Mouse (Mus musculus) MEL (cell line): ENCODE data around the gene Gm49318. TPM values are rescaled to one million over a fixed set of nuclear protein-coding genes. Genes with fewer than 3 reads are reported as not detected.

Source experiments
- DNase-seq: peaks from one replicate; pipeline ENCODE4 v3.0.0; 2011; ENCODE audit warnings: low read depth, low spot score
- H3K27ac ChIP-seq: 2 replicates; pipeline ENCODE4 v1.5.1; 2012; ENCODE audit warnings: low read depth, mild to moderate bottlenecking, control low read depth, low read length, moderate library complexity; ENCODE audit not compliant: control insufficient read depth
- H3K27me3 ChIP-seq, 2 experiments: fragments of 150-350 bp in 1 of 2; sonication (generic) in 1 of 2; 2 replicates each; pipeline ENCODE4 v1.6.1; 2012; ENCODE audit warnings: low read length in 2 of 2, mild to moderate bottlenecking in 2 of 2, improper control_type of control experiment in 1 of 2, moderate library complexity in 1 of 2; ENCODE audit not compliant: insufficient read depth in 2 of 2, control insufficient read depth in 1 of 2
- H3K36me3 ChIP-seq, 2 experiments: 2 replicates each; pipeline ENCODE4 v1.6.1; 2012 to 2014; ENCODE audit warnings: low read length in 2 of 2, improper control_type of control experiment in 1 of 2, inconsistent platforms in 1 of 2, mild to moderate bottlenecking in 1 of 2; ENCODE audit not compliant: insufficient read depth in 2 of 2, control insufficient read depth in 1 of 2
- H3K4me1 ChIP-seq, 2 experiments: fragments of 150-350 bp in 1 of 2; sonication (generic) in 1 of 2; 2 replicates each; pipeline ENCODE4 v1.6.1; 2012; ENCODE audit warnings: low read length in 2 of 2, improper control_type of control experiment in 1 of 2, mild to moderate bottlenecking in 1 of 2; ENCODE audit not compliant: insufficient read depth in 2 of 2, control insufficient read depth in 1 of 2
- H3K4me3 ChIP-seq, 2 experiments: fragments of 150-350 bp in 1 of 2; sonication (generic) in 1 of 2; 2 replicates each; pipeline ENCODE4 v1.5.1; 2012; ENCODE audit warnings: low read depth in 2 of 2, low read length in 2 of 2, mild to moderate bottlenecking in 2 of 2, moderate library complexity in 2 of 2, control low read depth in 1 of 2, improper control_type of control experiment in 1 of 2; ENCODE audit not compliant: control insufficient read depth in 1 of 2, insufficient read depth in 1 of 2
- H3K79me2 ChIP-seq: 2 replicates; pipeline ENCODE4 v1.6.1; 2012; ENCODE audit warnings: mild to moderate bottlenecking, low read length, moderate library complexity; ENCODE audit not compliant: control insufficient read depth, poor library complexity, insufficient read depth
- H3K9ac ChIP-seq: 2 replicates; pipeline ENCODE4 v1.6.1; 2012; ENCODE audit warnings: low read depth, mild to moderate bottlenecking, control low read depth, low read length, moderate library complexity; ENCODE audit not compliant: control insufficient read depth, poor library complexity, severe bottlenecking
- H3K9me3 ChIP-seq: fragments of 150-350 bp; sonication (generic); replicated peaks from 2 replicates; pipeline ENCODE4 v1.6.1; 2012; ENCODE audit warnings: mild to moderate bottlenecking, low read length, improper control_type of control experiment, moderate library complexity; ENCODE audit not compliant: insufficient read depth
- BHLHE40 ChIP-seq: IDR thresholded peaks from 2 replicates; pipeline ENCODE4 v1.6.1; 2012; ENCODE audit warnings: low read depth, mild to moderate bottlenecking, inconsistent platforms, low read length, improper control_type of control experiment, borderline replicate concordance
- CHD1 ChIP-seq: IDR thresholded peaks from 2 replicates; pipeline ENCODE4 v1.6.1; 2012; ENCODE audit warnings: low read depth, mild to moderate bottlenecking, inconsistent platforms, low read length, improper control_type of control experiment
- CHD2 ChIP-seq: IDR thresholded peaks from 2 replicates; pipeline ENCODE4 v1.6.1; 2011; ENCODE audit warnings: low read length, improper control_type of control experiment
- E2F4 ChIP-seq: IDR thresholded peaks from 2 replicates; pipeline ENCODE4 v1.6.1; 2011; ENCODE audit warnings: low read depth, low read length, improper control_type of control experiment, borderline replicate concordance
- ELF1 ChIP-seq: IDR thresholded peaks from 2 replicates; pipeline ENCODE4 v1.6.1; 2014; ENCODE audit warnings: low read depth, mild to moderate bottlenecking, inconsistent platforms, low read length, improper control_type of control experiment, moderate library complexity
- ETS1 ChIP-seq: IDR thresholded peaks from 2 replicates; pipeline ENCODE4 v1.6.1; 2012; ENCODE audit warnings: low read depth, mild to moderate bottlenecking, inconsistent platforms, low read length, improper control_type of control experiment, moderate library complexity
- GABPA ChIP-seq: IDR thresholded peaks from 2 replicates; pipeline ENCODE4 v1.6.1; 2012; ENCODE audit warnings: low read depth, mild to moderate bottlenecking, inconsistent platforms, low read length, improper control_type of control experiment, moderate library complexity
- GATA1 ChIP-seq: IDR thresholded peaks from 2 replicates; pipeline ENCODE4 v1.6.1; 2011; ENCODE audit warnings: low read depth, low read length, improper control_type of control experiment
- HCFC1 ChIP-seq: IDR thresholded peaks from 2 replicates; pipeline ENCODE4 v1.6.1; 2012; ENCODE audit warnings: low read depth, mild to moderate bottlenecking, inconsistent platforms, low read length, improper control_type of control experiment, moderate library complexity
- KAT2A ChIP-seq: conservative IDR thresholded peaks from 2 replicates; pipeline ENCODE4 v1.6.1; 2012; ENCODE audit warnings: low read depth, low read length, improper control_type of control experiment, inconsistent platforms
- MAFK ChIP-seq: IDR thresholded peaks from 2 replicates; pipeline ENCODE4 v1.6.1; 2011; ENCODE audit warnings: low read depth, mild to moderate bottlenecking, low read length, improper control_type of control experiment, borderline replicate concordance
- MAZ ChIP-seq: IDR thresholded peaks from 2 replicates; pipeline ENCODE4 v1.6.1; 2012; ENCODE audit warnings: low read depth, mild to moderate bottlenecking, inconsistent platforms, low read length, improper control_type of control experiment
- MEF2A ChIP-seq: IDR thresholded peaks from 2 replicates; pipeline ENCODE4 v1.6.1; 2014; ENCODE audit warnings: low read depth, mild to moderate bottlenecking, inconsistent platforms, low read length, improper control_type of control experiment; ENCODE audit not compliant: poor library complexity, insufficient replicate concordance, severe bottlenecking; ENCODE audit errors: extremely low read depth
- MYB ChIP-seq: IDR thresholded peaks from 2 replicates; pipeline ENCODE4 v1.6.1; 2011; ENCODE audit warnings: mild to moderate bottlenecking, low read depth, low read length, improper control_type of control experiment
- MYC ChIP-seq: IDR thresholded peaks from 2 replicates; pipeline ENCODE4 v1.6.1; 2011; ENCODE audit warnings: low read depth, mild to moderate bottlenecking, low read length, improper control_type of control experiment, moderate library complexity
- NRF1 ChIP-seq: IDR thresholded peaks from 2 replicates; pipeline ENCODE4 v1.6.1; 2014; ENCODE audit warnings: low read depth, mild to moderate bottlenecking, inconsistent platforms, low read length, improper control_type of control experiment, moderate library complexity; ENCODE audit not compliant: poor library complexity, insufficient read depth, severe bottlenecking
- POLR2A ChIP-seq, 2 experiments: IDR thresholded peaks; 2 replicates each; pipeline ENCODE4 v1.6.1; 2011 to 2012; ENCODE audit warnings: low read length in 2 of 2, mild to moderate bottlenecking in 2 of 2, control low read depth in 1 of 2, improper control_type of control experiment in 1 of 2, low read depth in 1 of 2, moderate library complexity in 1 of 2; ENCODE audit not compliant: control insufficient read depth in 1 of 2, insufficient read depth in 1 of 2, poor library complexity in 1 of 2
- POLR2AphosphoS2 ChIP-seq: IDR thresholded peaks from 2 replicates; pipeline ENCODE4 v1.6.1; 2011; ENCODE audit warnings: low read length, improper control_type of control experiment
- RAD21 ChIP-seq: IDR thresholded peaks from 2 replicates; pipeline ENCODE4 v1.6.1; 2011; ENCODE audit warnings: mild to moderate bottlenecking, low read depth, low read length, improper control_type of control experiment
- SMC3 ChIP-seq: IDR thresholded peaks from 2 replicates; pipeline ENCODE4 v1.6.1; 2011; ENCODE audit warnings: low read depth, low read length, improper control_type of control experiment
- TAL1 ChIP-seq: IDR thresholded peaks from 2 replicates; pipeline ENCODE4 v1.6.1; 2012; ENCODE audit warnings: mild to moderate bottlenecking, inconsistent platforms, low read length, moderate library complexity, mixed read lengths
- TBP ChIP-seq: IDR thresholded peaks from 2 replicates; pipeline ENCODE4 v1.8.0; 2011; ENCODE audit warnings: low read depth, low read length, improper control_type of control experiment
- TCF12 ChIP-seq: IDR thresholded peaks from 2 replicates; pipeline ENCODE4 v1.6.1; 2014; ENCODE audit warnings: low read depth, mild to moderate bottlenecking, inconsistent platforms, low read length, improper control_type of control experiment, moderate library complexity
- USF1 ChIP-seq: IDR thresholded peaks from 2 replicates; pipeline ENCODE4 v1.6.1; 2014; ENCODE audit warnings: low read depth, mild to moderate bottlenecking, inconsistent platforms, low read length, improper control_type of control experiment, moderate library complexity
- USF2 ChIP-seq, 2 experiments: IDR thresholded peaks; 2 replicates each; pipeline ENCODE4 v1.6.1; 2011 to 2012; ENCODE audit warnings: improper control_type of control experiment in 2 of 2, low read length in 2 of 2, borderline replicate concordance in 1 of 2, inconsistent platforms in 1 of 2, low read depth in 1 of 2, mild to moderate bottlenecking in 1 of 2; ENCODE audit not compliant: insufficient read depth in 1 of 2
- ZC3H11A ChIP-seq: IDR thresholded peaks from 2 replicates; pipeline ENCODE4 v1.6.1; 2012; ENCODE audit warnings: low read depth, mild to moderate bottlenecking, inconsistent platforms, low read length, improper control_type of control experiment
- ZNF384 ChIP-seq: IDR thresholded peaks from 2 replicates; pipeline ENCODE4 v1.6.1; 2012; ENCODE audit warnings: low read depth, mild to moderate bottlenecking, inconsistent platforms, low read length, improper control_type of control experiment
- polyA plus RNA-seq, 2 experiments: library from polyadenylated mRNA; stranded (reverse) in 1 of 2; unstranded in 1 of 2; fragments of >175 nt in 1 of 2; fragments of >200 nt in 1 of 2; gene quantifications; 2 replicates each; pipeline versions ENCODE4 v1.2.1 to v1.2.4; 2012; ENCODE audit warnings: low replicate concordance in 2 of 2, low read depth in 1 of 2; ENCODE audit not compliant: insufficient read length in 2 of 2, insufficient read depth in 1 of 2, missing spikeins in 1 of 2
- total RNA-seq: library from RNA; depleted of rRNA; stranded (reverse); fragments of 300-350 nt; gene quantifications from 2 replicates; pipeline ENCODE4 v1.2.3, GENCODE M21; 2012

Gene Gm49318
- total and polyA plus RNA-seq, 3 experiments: not detected

- Histone ChIP-seq H3K36me3 (peaks cover 8 to 22% of the 10 kb centered on the region in 2 experiments), H3K27me3 (peaks cover 0 to 4% of the 10 kb centered on the region in 2 experiments; a peak in 2 of 4 replicates), H3K4me3 (peak overlapping the region; percentile 54 to 62), H3K9me3 (no peaks in the 10 kb centered on the region), H3K27ac (peak overlapping the region; percentile 70), H3K4me1 (peaks cover 3 to 22% of the 10 kb centered on the region in 2 experiments), H3K9ac (peak overlapping the region; percentile 71), H3K79me2 (peaks cover 26% of the 10 kb centered on the region)
- no peak; the same call in 1 of the 2 replicates for TF ChIP-seq MYB
- TF ChIP-seq MAFK: no peak
- peak; percentile 93 for TF ChIP-seq TBP
- TF ChIP-seq POLR2A (IDR thresholded peaks at IDR 0.05; ENCODE audit: control insufficient read depth in 1 of 2, insufficient read depth in 1 of 2, low read depth in 1 of 2, low read length in 2 of 2, poor library complexity in 1 of 2): peak; percentile 41 to 69; a peak in 3 of 4 replicates
- no peak for TF ChIP-seq HCFC1
- TF ChIP-seq SMC3: no peak; the same call in 1 of the 2 replicates
- TF ChIP-seq TCF12: peak; percentile 60
- TF ChIP-seq CHD1: peak; percentile 96; the same call in 1 of the 2 replicates
- TF ChIP-seq MAZ: no peak
- TF ChIP-seq E2F4: no peak
- TF ChIP-seq ELF1: peak; percentile 86
- DNase-seq: peak; percentile 96
Measured at GRCm38 (mm10) chr9:22003163-22003554, 67.9 kb downstream of the Gm49318 start.

DNA sequence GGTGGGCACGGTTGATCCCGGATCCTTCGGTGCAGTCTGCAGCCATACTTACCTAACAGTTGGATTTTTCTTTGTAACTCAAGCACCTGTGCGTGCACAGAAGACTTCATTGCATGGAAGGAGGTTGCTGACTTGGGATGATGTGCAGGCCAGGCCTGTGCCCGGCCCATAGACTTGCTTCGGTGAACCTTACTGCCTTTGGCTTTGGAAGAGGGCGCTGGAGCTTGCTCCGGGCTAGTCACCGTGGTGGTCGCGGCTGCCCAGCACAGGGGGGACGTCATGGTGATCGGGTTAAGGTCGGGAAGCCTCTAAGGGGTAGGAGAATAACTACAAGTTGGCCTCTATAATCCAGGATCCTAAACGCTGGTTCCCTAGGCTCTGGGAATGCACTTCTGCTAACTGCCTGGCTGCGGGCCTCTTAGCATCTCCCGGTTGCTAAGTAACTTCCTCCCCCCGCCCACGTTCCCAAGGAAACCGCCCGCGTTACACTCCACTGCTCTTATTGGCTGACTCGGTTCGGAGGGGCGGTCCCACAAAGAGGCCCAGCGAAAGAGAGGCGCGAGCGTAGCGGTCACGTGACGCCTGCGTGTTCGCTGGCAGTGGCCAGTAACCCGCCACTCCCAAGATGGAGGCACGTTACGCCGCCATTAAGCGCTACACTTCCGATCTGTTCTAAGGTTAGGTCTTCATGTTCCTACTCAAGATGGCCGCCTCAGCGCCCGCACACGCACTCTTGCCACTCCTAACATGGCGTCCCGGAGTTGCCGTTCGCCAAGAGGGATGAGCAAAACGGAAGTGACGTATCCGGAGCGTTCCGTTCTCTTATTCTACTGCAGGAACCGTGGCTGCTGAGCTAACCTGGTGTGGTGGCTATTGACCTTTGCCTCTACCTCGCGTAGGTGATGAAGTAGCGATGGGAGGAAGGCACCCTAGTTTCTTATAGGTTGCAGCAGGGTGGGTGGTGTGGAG, 68.6 kb downstream of the Gm49318 start, which contains the start of the genes Ccdc151 and Prkcsh:
Gene Ccdc151 (minus strand): TSS at position 441 of the 969 bp plus-strand sequence.
Gene Prkcsh (plus strand): TSS at position 613 of the 969 bp plus-strand sequence.
- DNase-seq: peak; percentile 100
- Histone ChIP-seq H3K9me3 (no peaks in the 10 kb centered on the region), H3K4me3 (peak within 1 kb of the TSS; percentile 54 to 62), H3K27me3 (peaks cover 0 to 4% of the 10 kb centered on the region in 2 experiments; a peak in 2 of 4 replicates), H3K9ac (peak within 1 kb of the TSS; percentile 71), H3K27ac (peak within 1 kb of the TSS; percentile 70), H3K79me2 (peaks cover 26% of the 10 kb centered on the region), H3K36me3 (peaks cover 8 to 22% of the 10 kb centered on the region in 2 experiments), H3K4me1 (peaks cover 3 to 22% of the 10 kb centered on the region in 2 experiments)
- TF ChIP-seq SMC3: no peak
- no peak for TF ChIP-seq MAFK
- TF ChIP-seq GATA1: peak; percentile 13; the same call in 1 of the 2 replicates
- peak; percentile 53 for TF ChIP-seq TCF12
- no peak for TF ChIP-seq ZNF384
- TF ChIP-seq ETS1: peak; percentile 74
- TF ChIP-seq ZC3H11A: peak; percentile 95
- TF ChIP-seq MYB: no peak; the same call in 1 of the 2 replicates
- TF ChIP-seq BHLHE40: peak; percentile 78; the same call in 1 of the 2 replicates
- no peak for TF ChIP-seq MEF2A
- TF ChIP-seq POLR2AphosphoS2: peak; percentile 97
- peak; percentile 99 for TF ChIP-seq USF2 (IDR thresholded peaks at IDR 0.05; ENCODE audit: borderline replicate concordance in 1 of 2, insufficient read depth in 1 of 2, low read depth in 1 of 2, low read length in 2 of 2)
- peak; percentile 99 for TF ChIP-seq KAT2A
- TF ChIP-seq HCFC1: peak; percentile 98
- TF ChIP-seq TBP: peak; percentile 86
- peak; percentile 83 for TF ChIP-seq NRF1
- no peak for TF ChIP-seq RAD21
- TF ChIP-seq MYC: peak; percentile 99
- TF ChIP-seq CHD2: peak; percentile 73; the same call in 1 of the 2 replicates
- no peak for TF ChIP-seq E2F4
- no peak for TF ChIP-seq TAL1
- peak; percentile 98 for TF ChIP-seq USF1
- TF ChIP-seq GABPA: peak; percentile 55; the same call in 1 of the 2 replicates
